Mouse (Mus musculus) hindbrain, postnatal 0 days (tissue): ENCODE data around the gene Slc4a2. TPM values are rescaled to one million over a fixed set of nuclear protein-coding genes. Genes with fewer than 3 reads are reported as not detected.

Source experiments
- ATAC-seq: fragments of 200-750 bp; cut with Nextera tagmentation; 2 replicates; pipeline ENCODE4 v1.8.0; 2017; ENCODE audit warnings: mild to moderate bottlenecking, moderate TSS enrichment, moderate library complexity
- DNase-seq: peaks from one replicate; pipeline ENCODE4 v3.0.0-alpha.2; 2015; ENCODE audit warnings: low spot score
- H3K27ac ChIP-seq: fragments of 300-500 bp; sonication (generic); 2 replicates; pipeline ENCODE4 v1.5.1; 2014; ENCODE audit warnings: mild to moderate bottlenecking
- H3K27me3 ChIP-seq: fragments of 300-500 bp; sonication (generic); 2 replicates; pipeline ENCODE4 v1.6.1; 2014; ENCODE audit warnings: low read length, mixed read lengths; ENCODE audit not compliant: insufficient read depth
- H3K36me3 ChIP-seq: fragments of 300-500 bp; sonication (generic); 2 replicates; pipeline ENCODE4 v1.6.1; 2014; ENCODE audit warnings: low read length, mixed read lengths; ENCODE audit not compliant: insufficient read depth
- H3K4me1 ChIP-seq: fragments of 300-500 bp; sonication (generic); 2 replicates; pipeline ENCODE4 v1.6.1; 2014; ENCODE audit warnings: antibody characterized with exemption, low read length, mixed read lengths; ENCODE audit not compliant: insufficient read depth
- H3K4me2 ChIP-seq: fragments of 300-500 bp; sonication (generic); 2 replicates; pipeline ENCODE4 v1.6.1; 2014; ENCODE audit warnings: low read depth, mild to moderate bottlenecking, low read length, moderate library complexity, mixed read lengths
- H3K4me3 ChIP-seq: fragments of 300-500 bp; sonication (generic); 2 replicates; pipeline ENCODE4 v1.5.1; 2014; ENCODE audit warnings: low read length
- H3K9ac ChIP-seq: fragments of 300-500 bp; sonication (generic); replicated peaks from 2 replicates; pipeline ENCODE4 v1.6.1; 2014; ENCODE audit warnings: mild to moderate bottlenecking, low read length, moderate library complexity, mixed read lengths
- H3K9me3 ChIP-seq: fragments of 300-500 bp; sonication (generic); 2 replicates; pipeline ENCODE4 v1.6.1; 2016; ENCODE audit warnings: low read length, mixed read lengths
- CTCF ChIP-seq: IDR thresholded peaks from 2 replicates; pipeline ENCODE4 v1.5.1; 2016; ENCODE audit warnings: antibody characterized with exemption, control low read depth, low read depth
- WGBS: fragments of 180-500 bp; shearing (Covaris S2); extraction: QIAGEN DNeasy Blood & Tissue Kit; methylation state at CpG from one replicate; pipeline ENCODE4 v1.1.7; 2014; 5-methylcytosine and 5-hydroxymethylcytosine counted together
- polyA plus RNA-seq: library from polyadenylated mRNA; unstranded; fragments of >200 nt; fragmentation: Nextera tagmentation; extraction: Ambion mirVana; gene quantifications from 2 replicates; pipeline ENCODE4 v1.2.1, GENCODE M21; 2015
- total RNA-seq: library from RNA; depleted of rRNA; stranded (reverse); fragments of >200 nt; gene quantifications from 2 replicates; pipeline ENCODE4 v1.2.3, GENCODE M21; 2014

Gene Slc4a2
- total and polyA plus RNA-seq, 2 experiments from 2014 or later: 17.8 to 44.4 TPM

DNA sequence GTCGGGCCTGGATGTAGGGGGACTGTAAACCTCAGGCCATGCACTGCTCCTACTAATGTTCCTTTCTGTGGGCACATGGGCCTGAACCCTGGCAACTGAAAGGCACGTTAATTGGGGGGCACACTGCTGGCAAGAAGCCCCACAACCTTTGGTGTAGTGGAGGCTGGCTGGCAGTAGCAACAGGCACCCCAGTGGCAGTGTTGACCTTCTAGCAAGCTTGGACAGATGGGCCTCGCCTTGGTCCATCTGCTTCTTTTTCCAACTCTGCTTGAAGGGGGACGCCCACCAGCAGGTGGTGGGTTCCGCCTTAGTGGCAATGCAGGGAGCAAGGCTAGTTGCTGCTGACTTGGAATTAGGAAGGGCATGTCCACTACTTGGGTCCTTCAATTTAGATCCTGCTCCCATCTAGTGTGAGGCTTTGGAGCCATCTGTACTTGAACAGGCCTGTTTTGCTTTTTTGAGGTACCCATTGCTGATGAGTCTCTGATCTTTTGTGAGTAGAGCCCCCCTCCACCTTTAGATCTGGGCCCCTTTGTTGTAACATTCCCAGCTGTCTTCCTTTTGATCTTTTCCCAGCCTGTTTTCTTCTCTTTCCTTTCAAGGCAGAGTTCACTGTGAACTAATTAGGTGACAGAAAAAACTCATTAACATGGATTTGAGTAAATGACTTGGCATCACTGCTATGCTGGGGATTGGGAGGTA, 29.8 kb downstream of the Slc4a2 start:
- peak overlapping the region; percentile 92 for H3K9ac ChIP-seq
- no peaks in the 10 kb centered on the region for H3K9me3 ChIP-seq
- peak overlapping the region; percentile 87 for H3K4me3 ChIP-seq
- peak overlapping the region; percentile 90 for H3K27ac ChIP-seq
- peaks cover 38% of the 10 kb centered on the region for H3K4me1 ChIP-seq
- H3K36me3 ChIP-seq: no peaks in the 10 kb centered on the region
- ATAC-seq: no peak
- 5% methylated on average over 5 of the region's 5 CpGs for WGBS
- TF ChIP-seq CTCF: 0 out of 2 replicates have a peak, but pooled peaks have one; percentile 11
- no peaks in the 10 kb centered on the region for H3K27me3 ChIP-seq
- peak; percentile 70 for DNase-seq
- H3K4me2 ChIP-seq: peak overlapping the region; percentile 98

DNA sequence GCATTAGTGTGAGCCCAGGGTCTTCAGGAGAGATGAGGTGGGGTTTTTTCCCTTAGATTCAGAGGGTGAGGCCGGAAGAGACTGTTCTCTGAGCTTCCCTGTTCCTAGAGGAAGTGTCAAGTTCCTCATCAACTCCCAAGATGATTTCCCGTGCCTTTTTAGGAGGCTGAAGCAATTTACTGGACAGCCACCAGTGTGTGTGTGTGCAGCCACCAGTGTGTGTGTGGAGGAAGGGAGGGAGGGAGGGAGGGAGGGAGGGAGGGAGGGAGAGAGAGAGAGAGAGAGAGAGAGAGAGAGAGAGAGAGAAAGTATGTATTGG, 30.3 kb downstream of the Slc4a2 start:
- H3K4me2 ChIP-seq: peak overlapping the region; percentile 98
- ATAC-seq: no peak
- H3K27me3 ChIP-seq: no peaks in the 10 kb centered on the region
- H3K4me1 ChIP-seq: peaks cover 38% of the 10 kb centered on the region
- WGBS: 5% methylated on average over 2 of the region's 2 CpGs
- peak overlapping the region; percentile 92; the same call in 1 of the 2 replicates for H3K9ac ChIP-seq
- H3K4me3 ChIP-seq: peak overlapping the region; percentile 87
- TF ChIP-seq CTCF: no peak
- no peaks in the 10 kb centered on the region for H3K9me3 ChIP-seq
- H3K36me3 ChIP-seq: no peaks in the 10 kb centered on the region
- DNase-seq: no peak
- H3K27ac ChIP-seq: peak overlapping the region; percentile 90

DNA sequence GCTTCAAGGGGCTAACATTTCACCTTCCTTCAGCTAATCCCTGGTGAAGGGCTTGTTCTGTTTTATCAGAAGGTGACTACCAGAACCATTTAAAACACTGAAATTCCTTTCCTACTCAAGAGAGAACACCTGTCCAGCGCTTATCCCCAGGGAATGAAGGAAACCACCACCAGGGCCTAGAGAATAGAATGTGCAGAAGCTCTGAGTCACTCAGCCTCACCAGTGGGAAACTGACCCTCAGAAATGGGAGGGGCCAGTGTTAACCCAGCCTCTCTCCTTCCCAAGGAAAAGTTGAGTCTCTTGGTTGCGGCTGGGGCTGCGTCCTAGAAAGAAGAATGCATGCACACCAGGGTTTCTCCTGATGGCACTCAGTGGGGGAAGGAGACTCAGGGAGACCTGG, 31.4 kb downstream of the Slc4a2 start:
- H3K27me3 ChIP-seq: no peaks in the 10 kb centered on the region
- no peak overlapping the region for H3K9ac ChIP-seq
- no peaks in the 10 kb centered on the region for H3K36me3 ChIP-seq
- H3K9me3 ChIP-seq: no peaks in the 10 kb centered on the region
- H3K4me1 ChIP-seq: peaks cover 38% of the 10 kb centered on the region
- WGBS: 60% methylated on average over 3 of the region's 3 CpGs
- ATAC-seq (no peak), DNase-seq (no peak)
- no peak for TF ChIP-seq CTCF
- no peak overlapping the region for H3K27ac ChIP-seq
- H3K4me3 ChIP-seq: no peak overlapping the region
- H3K4me2 ChIP-seq: peak overlapping the region; percentile 98

DNA sequence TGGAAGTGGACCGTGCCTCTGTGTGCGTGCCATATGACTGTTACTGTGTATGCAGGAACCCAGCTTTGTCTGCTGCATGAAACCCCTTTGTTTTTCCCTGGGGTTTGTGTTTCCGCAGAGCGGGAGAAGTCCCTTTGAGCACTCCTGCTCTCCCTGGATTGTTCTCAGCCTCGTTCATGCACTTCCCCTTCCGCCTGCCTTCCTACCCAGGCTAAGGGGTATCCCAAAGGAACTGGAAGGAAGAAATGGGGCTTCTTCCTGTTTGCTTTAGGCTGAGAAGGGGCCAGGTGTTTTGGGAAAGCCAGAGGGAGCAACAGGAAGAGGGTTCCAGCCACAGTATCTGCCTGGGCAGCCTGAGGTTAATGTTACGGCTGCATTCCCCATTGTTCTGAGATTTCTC, 32.0 kb downstream of the Slc4a2 start:
- Histone ChIP-seq H3K4me1 (peaks cover 38% of the 10 kb centered on the region), H3K36me3 (no peaks in the 10 kb centered on the region), H3K4me2 (peak overlapping the region; percentile 98), H3K9me3 (no peaks in the 10 kb centered on the region), H3K27me3 (no peaks in the 10 kb centered on the region), H3K4me3 (no peak overlapping the region), H3K9ac (no peak overlapping the region), H3K27ac (0 out of 2 replicates have a peak overlapping the region, but pooled peaks have one; percentile 32)
- no peak for DNase-seq
- 53% methylated on average over 7 of the region's 7 CpGs for WGBS
- ATAC-seq: no peak
- no peak for TF ChIP-seq CTCF

DNA sequence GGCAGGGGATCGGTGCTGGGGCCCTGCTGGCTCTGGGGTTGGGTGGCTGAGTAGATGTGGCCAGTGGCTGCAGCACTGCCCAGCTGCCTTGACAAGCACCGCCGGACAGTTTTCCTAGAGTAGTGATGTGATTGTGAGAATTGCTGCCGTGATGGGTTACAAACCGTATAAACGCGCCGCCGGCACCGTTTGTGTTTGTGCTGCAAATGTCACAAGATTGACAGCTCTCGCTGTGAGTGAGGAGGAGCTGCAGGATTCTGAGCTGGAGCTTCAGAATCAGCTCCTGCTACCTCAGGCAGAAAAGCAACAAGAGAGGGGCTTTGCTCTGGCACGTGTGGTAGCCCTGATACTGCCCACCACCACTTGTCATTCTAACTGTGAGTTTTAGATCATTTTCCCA, 43.1 kb downstream of the Slc4a2 start:
- H3K36me3 ChIP-seq: no peaks in the 10 kb centered on the region
- no peak overlapping the region for H3K4me2 ChIP-seq
- ATAC-seq: 0 out of 2 replicates have a peak, but pooled peaks have one; percentile 4
- WGBS: 25% methylated on average over 12 of the region's 12 CpGs
- no peak overlapping the region for H3K27ac ChIP-seq
- DNase-seq: no peak
- no peaks in the 10 kb centered on the region for H3K9me3 ChIP-seq
- H3K4me3 ChIP-seq: no peak overlapping the region
- TF ChIP-seq CTCF: no peak
- no peaks in the 10 kb centered on the region for H3K27me3 ChIP-seq
- peaks cover 6% of the 10 kb centered on the region; the same call in 1 of the 2 replicates for H3K4me1 ChIP-seq
- H3K9ac ChIP-seq: no peak overlapping the region

DNA sequence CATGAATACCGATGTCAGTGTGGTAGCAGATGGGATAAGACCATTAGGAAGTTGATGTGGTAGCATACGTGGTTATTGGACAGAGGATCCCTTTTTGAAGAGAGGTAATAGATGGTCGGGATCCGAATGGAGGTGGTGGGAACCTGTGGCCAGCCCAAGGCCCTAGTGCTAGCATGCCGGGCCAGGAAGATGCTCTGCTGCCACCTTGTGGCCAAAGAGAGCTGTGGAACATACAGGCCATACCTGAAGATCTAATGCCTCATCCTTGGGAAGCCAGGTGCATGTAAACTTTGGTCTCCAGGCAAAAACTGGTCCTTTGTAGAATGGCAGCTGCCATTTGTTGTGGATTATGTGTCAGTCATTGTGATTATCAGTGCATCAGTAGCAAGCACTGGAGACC, 47.0 kb downstream of the Slc4a2 start:
- 8% methylated on average over 5 of the region's 5 CpGs for WGBS
- TF ChIP-seq CTCF: peak; percentile 97
- Histone ChIP-seq H3K4me1 (peaks cover 15% of the 10 kb centered on the region), H3K4me2 (no peak overlapping the region), H3K27ac (no peak overlapping the region), H3K4me3 (no peak overlapping the region), H3K36me3 (no peaks in the 10 kb centered on the region), H3K9ac (no peak overlapping the region), H3K9me3 (no peaks in the 10 kb centered on the region), H3K27me3 (no peaks in the 10 kb centered on the region)
- ATAC-seq (peak; percentile 77), DNase-seq (peak; percentile 92)

DNA sequence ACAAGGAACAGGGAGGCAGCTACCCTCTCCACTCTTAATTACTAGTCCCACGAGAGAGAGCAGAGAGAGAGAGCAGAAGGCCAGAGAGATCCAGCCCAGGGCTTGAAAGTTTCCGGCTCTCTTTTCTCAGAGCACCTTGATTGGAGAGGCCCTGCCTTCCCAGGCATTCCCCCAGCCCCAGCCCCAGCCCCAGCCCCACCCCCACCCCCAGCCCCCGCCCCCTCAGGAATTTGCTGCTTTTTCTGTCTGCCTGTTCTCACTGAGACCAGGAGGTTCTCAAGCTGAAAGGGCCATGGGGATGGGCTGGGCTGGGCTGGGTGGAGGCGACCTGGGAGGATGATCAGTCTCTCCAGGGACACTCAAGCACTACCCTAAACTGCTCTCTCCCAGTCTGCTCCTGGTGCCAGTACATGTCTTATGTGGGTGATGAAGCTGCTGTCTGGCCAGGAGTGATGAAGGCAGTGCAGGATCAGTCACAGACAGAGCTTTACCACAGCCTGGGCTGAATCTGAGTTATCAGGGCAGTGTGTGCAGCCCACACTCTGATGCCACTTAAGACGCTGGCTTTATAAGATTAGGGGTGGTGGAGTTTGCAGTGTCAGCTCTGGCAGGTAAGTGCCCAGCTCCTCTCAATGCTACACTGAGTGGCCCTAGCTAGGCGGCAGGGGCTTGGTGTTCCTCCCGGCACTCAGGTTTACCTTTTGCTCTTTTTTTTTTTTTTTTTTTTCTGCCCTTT, 49.4 kb downstream of the Slc4a2 start:
- no peaks in the 10 kb centered on the region for H3K27me3 ChIP-seq
- no peak for TF ChIP-seq CTCF
- no peak for ATAC-seq
- H3K9me3 ChIP-seq: no peaks in the 10 kb centered on the region
- 59% methylated on average over 6 of the region's 7 CpGs for WGBS
- H3K36me3 ChIP-seq: peaks cover 12% of the 10 kb centered on the region
- H3K4me3 ChIP-seq: no peak overlapping the region
- H3K4me2 ChIP-seq: no peak overlapping the region
- no peak for DNase-seq
- peaks cover 15% of the 10 kb centered on the region for H3K4me1 ChIP-seq
- no peak overlapping the region for H3K9ac ChIP-seq
- no peak overlapping the region for H3K27ac ChIP-seq
